Mouse (Mus musculus) lung, postnatal 36 days (tissue): ENCODE measurements around the gene Drg1.

ENCODE experiments used
- DNase-seq: peaks from one replicate; pipeline ENCODE4 v3.0.0; 2022; ENCODE audit warnings: mixed read lengths

Drg1 gene

DNA sequence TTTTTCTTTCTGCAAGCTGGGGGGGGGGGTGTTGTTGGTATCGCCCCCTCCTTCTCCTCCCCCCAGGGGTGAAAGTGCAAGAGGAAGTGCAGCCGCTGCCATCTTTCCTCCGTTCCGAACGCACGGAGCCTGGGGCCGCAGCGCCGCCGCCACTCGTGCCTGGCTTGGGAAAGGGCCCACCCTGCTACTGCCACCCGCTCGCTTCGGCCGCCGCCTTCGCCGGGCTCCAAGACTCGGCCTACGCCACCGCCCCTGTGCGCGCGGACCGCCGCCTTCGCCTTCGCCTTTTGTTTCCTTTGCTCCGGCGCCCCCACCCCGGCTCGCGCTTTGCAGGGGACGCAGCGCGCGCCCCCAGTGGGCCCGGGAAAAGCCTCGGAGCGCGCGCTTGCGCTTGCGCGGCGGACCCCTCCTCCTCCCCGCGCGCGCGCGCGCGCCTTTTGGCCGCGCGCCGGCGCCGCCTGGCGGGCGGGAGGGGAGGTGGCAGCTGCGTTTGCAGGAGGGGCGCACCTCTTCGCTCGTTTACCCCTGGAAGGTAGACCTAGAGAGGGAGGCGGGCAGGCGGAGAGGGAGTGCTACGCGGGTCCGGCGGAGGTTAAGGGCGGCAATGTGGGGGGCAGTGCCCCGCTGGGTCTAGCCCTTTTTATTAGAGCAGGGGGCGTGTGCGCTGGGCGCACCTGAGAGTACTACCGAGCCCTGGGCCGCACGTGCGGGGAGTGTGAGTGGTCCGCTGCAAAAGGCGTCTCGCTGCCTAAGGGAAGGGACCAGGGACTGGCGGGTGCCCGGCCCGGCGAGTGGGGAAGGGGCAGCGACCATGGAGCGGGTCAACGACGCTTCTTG is 23.8 kb upstream of the Drg1 start:
- peak; percentile 86 for DNase-seq

- peak; percentile 77 for DNase-seq
These were observed 23.1 kb upstream of the Drg1 start for GRCm38 (mm10) chr11:3289302-3289802.

DNA sequence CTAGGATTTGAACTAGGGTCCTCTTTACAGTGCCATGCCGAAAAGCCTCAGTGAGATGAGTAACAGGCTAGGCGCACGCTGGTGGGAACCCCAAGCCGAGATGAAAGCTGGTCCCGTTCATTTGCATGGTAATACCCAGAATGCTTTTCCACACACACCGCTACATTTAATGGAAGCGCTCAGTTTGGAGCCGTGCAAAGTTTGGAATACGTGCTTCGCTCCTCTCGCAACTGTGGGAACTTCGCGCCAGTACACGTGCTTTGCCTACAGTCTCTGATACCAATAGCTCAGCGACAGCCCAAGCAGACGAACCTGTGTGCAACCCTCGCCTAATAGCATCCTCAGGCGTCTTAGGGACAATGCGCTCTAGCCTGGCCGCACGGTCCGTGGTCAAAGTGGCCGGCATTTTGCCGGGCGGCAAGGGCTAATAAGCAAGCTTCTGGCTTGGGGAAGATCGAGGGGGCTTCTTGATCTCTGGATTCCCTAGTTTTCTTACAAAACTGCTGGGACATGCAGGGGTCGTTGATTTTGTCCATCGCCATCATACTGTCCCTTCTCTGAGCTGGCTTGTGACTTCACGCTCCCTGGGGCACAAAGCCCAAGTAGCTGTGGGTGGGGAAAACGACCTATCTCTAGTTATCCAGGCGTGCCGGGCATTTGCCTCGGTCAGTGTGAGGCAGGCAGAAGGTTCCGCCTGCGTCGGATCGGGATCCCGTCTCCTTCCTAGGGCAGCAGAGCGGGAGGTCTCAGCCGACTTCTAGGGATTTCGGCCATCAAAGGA is 22.5 kb upstream of the Drg1 start, which contains the start of gene Patz1:
Gene Patz1 (plus strand): TSS at position 354 of the 781 bp plus-strand sequence.
- peak; percentile 60 for DNase-seq

DNA sequence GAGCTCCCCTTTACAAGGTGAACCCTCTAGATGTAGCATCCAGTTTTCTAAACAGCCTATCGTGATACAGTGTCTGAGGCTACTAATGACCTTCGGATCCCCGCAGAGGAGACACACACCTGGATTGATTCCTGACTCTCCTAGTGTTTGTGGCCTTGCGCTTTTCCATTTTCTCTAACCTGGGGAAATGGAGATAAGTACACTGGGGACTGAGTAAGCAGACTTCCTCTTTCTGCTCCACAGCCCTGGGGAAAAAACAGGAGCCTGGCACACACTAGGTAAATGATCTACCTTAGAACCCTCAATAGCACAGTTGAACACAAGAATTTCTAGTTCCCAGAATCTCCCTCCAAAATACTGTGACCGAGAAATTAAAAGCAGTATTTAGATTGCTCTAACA is 21.7 kb upstream of the Drg1 start:
- no peak for DNase-seq

DNA sequence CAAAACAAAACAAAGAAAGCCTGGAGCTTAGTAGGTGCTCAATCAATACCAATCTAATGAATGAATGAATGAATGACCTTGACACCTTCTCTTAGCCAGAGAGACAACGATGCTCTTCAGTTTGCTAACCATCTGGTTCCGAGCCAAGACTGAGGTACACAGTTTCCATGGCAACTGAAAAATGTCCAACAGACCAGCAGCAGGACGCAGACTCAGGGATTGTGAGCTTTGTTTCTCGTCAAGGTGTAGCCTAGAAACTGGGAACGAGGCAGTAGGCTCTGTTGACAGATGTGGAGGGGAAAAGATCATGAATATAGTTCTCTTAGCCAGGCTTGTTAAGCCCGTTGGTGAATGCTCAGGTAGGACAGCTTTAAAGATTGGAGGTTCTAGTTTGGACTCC is 20.9 kb upstream of the Drg1 start:
- no peak for DNase-seq

GRCm38 (mm10) chr11:3285940-3286339 is 19.7 kb upstream of the Drg1 start:
- DNase-seq = no peak

GRCm38 (mm10) chr11:3283645-3284044 is 17.4 kb upstream of the Drg1 start:
- peak; percentile 77 for DNase-seq

- DNase-seq = no peak
These were observed 16.7 kb upstream of the Drg1 start for GRCm38 (mm10) chr11:3282887-3283286.

GRCm38 (mm10) chr11:3279729-3280128 is 13.5 kb upstream of the Drg1 start:
- DNase-seq = no peak

DNA sequence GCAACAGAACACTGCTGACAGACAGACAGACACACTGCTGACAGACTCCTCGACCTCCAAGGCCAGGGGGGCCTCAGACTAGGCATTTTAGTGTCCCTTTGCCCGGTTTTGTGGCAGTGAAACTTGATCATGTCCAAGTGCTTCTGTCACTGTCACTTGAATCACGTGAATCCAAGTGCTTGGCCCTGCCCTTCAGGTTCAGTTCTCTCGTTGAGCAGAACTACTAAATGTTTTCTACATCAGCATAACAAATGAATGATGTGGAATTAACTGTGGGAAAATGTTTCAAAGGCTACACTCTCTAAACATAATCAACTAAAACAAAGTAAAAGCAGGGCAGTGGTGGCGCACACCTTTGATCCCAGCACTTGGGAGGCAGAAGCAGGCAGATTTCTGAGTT is 12.1 kb upstream of the Drg1 start:
- no peak for DNase-seq

DNA sequence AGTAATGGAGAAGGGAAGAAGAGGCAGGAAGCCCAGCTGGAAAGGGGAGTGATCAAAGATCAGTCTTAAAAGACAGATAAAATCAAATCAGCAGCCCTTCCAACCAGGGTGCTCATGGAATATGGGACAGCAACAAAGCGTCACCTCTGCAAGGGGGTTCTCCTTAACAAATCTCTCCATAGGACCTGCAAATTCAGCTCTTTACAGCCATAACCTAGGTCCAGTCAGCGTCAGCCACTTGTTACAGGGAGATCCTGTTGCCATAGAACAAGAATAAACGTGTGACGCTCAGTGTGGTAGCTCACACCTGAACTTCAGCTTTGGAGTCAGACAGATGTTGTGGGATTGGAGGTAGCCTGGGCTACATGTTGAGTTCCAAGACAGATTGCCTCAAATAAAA is 3.0 kb upstream of the Drg1 start:
- no peak for DNase-seq

DNA sequence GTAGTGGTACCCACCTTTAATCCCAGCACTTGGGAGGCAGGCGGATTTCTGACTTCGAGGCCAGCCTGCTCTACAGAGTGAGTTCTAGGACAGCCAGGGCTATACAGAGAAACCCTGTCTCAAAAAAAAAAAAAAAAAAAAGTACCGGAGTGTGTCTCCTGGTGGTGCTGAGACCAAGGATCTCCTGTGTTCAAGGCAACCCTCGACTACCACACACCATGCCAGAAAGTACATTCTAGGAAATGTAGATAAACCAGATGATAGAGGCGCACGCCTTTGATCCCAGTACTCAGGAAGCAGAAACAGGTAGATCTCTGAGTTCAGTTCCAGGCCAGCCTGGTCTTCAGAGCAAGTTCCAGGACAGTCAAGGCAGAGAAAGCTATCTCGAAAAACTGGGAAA is 918 bp upstream of the Drg1 start:
- no peak for DNase-seq

DNA sequence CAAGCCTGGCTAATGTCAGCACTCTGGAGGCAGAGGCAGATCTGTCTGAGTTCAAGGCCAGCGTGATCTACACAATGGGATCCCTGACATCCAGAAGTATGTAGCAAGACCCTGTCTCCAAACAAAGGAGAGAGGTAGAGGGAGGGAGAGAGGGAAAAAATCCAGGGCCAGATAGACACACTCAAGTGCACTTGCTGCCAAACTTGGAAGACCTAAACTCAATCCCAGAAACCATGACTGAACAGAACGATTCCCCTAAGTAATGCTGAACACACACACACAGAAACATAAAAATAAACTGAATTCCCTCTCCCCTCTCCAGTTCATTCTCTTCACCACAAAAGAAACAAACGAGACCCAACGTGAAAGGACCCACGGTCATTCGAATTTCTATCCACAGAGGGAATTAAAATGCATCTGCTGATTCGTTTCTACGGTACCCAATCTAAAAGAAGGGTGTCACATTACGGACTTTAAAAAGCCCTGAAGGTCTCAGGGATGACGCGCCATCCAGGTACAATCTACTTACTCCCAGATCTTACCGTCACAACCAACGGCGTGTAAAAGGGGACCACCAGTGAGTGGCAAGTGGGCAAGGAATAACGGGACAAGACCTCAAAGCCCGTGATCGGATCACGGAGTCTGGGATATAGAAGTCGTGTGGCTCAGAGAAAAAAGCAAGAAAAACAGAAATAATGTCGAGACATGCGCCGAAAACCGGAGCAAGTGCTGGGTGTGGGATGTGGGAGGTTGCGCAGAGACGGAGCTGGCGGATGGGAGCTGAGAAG is 730 bp downstream of the Drg1 start:
- no peak for DNase-seq

DNA sequence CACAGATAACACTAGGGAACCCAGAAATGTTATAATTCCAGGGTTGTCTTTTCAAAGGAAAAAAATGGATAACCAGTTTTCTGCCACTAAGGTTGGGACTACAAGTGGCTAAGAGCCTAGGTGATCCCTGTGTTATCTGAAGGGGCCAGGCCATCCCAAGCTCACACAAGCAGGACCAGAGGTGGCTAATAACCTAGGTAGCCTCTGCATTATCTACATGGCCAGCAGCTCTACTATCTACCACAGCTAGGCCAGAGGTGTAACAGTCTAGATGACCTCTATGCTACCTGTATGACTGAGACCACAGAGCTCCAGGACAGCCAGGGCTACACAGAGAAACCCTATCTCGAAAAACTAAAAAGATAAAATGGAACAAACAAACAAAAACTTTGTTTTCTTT is 6.7 kb downstream of the Drg1 start:
- DNase-seq = no peak

DNA sequence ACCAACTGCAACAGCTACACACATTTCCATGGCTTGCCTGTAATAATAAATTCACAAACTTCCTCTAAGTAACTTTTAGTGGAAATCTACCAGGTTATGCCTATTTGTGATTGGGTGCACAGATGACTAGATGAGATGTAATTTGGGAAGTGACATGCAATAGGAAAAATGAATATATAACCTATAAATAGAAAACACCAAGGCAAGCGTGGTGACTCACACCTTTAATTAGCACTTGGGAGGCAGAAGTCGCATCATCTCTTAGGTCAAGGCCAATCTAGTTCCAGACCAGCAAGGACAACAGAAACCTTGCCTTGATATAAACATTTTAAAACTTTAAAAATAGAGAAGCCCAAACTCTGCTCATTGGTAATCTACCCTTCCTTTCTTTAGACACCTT is 18.8 kb downstream of the Drg1 start:
- no peak for DNase-seq

DNA sequence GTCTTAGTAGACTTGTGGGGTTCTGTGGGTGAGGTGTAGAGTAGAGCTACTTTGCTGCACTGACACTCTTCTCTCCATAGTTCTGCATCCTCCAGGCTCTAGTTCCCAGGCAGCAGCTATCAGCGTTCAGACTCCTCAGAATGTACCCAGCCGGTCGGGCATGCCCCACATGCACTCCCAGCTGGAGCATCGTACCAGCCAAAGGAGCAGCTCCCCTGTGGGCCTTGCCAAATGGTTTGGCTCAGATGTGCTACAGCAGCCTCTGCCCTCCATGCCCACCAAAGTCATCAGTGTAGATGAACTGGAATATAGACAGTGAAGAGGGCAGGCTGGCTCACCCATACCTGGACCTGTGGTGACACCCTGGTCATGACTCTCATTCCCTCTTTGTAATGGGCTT is 22.4 kb downstream of the Drg1 start:
- no peak for DNase-seq

DNA sequence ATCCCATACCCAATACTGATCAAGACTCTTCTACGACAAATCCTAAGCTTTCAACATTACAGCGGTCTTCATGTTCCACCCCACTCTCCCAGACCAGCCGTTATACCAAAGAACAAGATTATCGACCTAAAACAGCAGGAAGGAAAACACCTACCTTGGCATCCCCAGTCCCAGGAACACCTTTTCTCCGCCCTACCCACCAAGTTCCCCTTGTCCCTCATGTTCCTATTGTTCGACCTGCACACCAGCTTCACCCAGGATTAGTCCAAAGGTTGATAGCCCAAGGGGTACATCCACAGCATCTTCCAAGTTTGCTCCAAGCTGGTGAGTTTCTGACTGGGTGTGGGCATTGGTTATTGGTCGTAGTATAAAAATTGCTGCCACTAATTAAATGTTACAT is 23.8 kb downstream of the Drg1 start:
- no peak for DNase-seq

DNA sequence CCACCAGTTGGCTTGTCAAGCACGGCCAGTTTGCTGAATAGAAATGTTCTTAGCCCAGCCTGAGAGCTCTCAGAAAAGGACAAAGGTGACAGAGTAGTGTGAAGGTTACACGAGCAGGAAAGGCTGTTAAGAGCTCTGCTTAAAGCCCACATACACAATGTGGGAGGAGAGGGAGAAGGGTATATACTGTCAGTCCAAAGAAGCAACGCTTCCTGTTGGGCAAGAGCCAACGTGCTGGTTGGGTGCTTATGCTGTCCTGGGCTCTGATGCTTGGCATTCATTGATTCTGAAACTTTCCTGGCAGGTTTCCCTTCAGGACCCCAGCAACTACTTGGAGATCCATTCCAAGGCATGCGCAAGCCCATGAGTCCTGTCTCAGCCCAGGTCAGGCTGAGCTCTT is 30.9 kb downstream of the Drg1 start:
- no peak for DNase-seq

DNA sequence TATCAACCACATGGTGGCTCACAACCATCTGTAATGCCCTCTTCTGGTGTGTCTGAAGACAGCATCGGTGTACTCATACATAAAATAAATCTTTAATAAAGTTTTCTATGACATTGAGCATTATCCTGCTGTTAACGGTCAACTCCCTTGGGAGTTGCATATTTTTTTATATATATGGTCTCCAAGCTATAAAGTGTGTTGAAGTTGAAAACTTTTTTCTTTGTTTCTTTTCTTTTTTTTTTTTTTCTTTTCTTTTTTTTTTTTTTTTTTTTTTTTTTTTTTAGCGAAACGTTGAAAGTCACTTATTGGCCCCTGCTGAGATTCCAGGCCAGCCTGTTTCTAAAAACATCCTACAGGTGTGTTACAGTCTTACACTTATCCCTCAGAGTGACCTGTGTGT is 32.5 kb downstream of the Drg1 start:
- no peak for DNase-seq

DNA sequence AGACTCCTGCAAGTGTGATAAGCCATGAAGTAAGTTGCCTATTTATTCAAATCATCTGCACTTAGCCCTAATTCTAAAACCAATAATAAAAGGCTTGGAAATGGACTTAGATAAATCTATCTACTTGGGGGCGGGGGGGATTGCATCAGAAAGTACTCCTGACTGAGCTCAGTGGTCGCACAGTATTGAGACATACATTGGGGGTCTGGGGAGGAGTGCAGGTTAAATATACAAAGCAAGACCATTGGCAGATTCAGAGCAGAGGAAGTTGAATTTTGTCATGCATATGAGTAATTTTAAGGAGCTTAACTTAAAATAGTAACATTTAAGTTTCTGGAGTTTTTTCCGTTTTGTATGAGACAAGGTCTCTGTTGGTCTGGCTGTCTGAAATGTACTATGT is 34.0 kb downstream of the Drg1 start:
- no peak for DNase-seq

- no peak for DNase-seq
These were observed 39.1 kb downstream of the Drg1 start for GRCm38 (mm10) chr11:3227113-3227512.

- no peak for DNase-seq
These were observed 43.1 kb downstream of the Drg1 start for GRCm38 (mm10) chr11:3223105-3223504.

DNA sequence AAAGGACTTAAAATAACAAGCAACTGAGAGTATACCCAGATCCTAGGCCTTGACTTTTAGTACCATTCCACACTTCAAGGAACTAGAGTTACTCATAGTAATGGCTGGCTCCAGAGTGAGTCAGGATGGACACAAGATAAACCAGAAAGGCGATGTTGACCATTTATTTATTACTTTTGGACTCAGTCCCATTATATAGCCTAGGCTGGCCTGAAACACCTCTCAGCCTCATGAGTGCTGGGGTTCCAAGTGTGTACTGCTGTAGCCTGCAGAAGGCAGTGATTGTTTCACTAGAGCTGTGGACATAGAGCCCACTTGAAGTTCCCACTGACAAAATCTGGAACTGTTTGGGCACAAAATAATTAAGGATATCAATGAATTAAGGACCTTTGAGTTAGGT is 53.7 kb downstream of the Drg1 start:
- no peak for DNase-seq
